Mouse (Mus musculus): Measurements from ENCODE around the gene Ankrd55. TPM values are rescaled to one million over a fixed set of nuclear protein-coding genes. Genes with fewer than 3 reads are reported as not detected.

Ankrd55 gene
- total and polyA plus RNA-seq, 3 experiments, result 1.1 to 2.2 (median 1.1) TPM

DNA sequence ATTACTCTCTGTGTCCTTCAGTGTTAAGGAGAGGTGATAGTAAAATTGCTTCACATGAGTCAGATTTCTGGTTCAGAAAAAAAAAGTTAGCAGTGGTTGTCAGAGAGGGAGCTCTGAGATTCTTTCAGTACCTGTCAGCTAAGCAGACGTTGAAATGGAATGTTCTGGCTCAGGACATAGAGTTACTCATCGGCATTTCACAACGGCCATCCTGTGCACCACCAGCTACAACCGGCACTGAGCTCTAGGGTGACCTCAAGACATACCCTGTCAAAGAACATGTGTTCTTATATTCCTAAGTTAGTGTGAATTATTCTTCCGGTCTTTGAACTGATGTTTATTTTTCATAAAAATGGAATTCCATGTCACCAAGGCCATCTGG is 55.4 kb downstream of the Ankrd55 start:
- DNase-seq (ENCODE audit: extremely low read depth), result no peak
- Histone ChIP-seq H3K4me2 (ENCODE audit: insufficient read depth, low read depth, poor library complexity, severe bottlenecking) (no peak overlapping the region), H3K9me3 (replicated peaks; ENCODE audit: low read length) (no peaks in the 10 kb centered on the region), H3K79me2 (replicated peaks; ENCODE audit: control insufficient read depth, extremely low read depth, insufficient read depth, poor library complexity, severe bottlenecking) (no peaks in the 10 kb centered on the region), H3K27ac (ENCODE audit: insufficient read depth, low read depth) (no peak overlapping the region; the same call in 1 of the 2 replicates), H3K27me3 (replicated peaks) (no peaks in the 10 kb centered on the region), H3K9ac (ENCODE audit: insufficient read depth, low read depth) (no peak overlapping the region), H3K36me3 (replicated peaks in 1 of 2; ENCODE audit: control insufficient read depth in 1 of 2, insufficient read depth in 1 of 2, low read length in 1 of 2) (no peaks in the 10 kb centered on the region), H3K4me3 (replicated peaks in 1 of 3; ENCODE audit: low read depth in 2 of 3, low read length in 2 of 3, poor library complexity in 1 of 3) (no peak overlapping the region), H3K4me1 (ENCODE audit: control insufficient read depth in 1 of 2, insufficient read depth in 2 of 2) (peaks cover 34 to 62% of the 10 kb centered on the region in 2 experiments)
- dilution Hi-C loops (cut with MboI; ENCODE audit: extremely low pct_ligation_motif_present, extremely low pct_unique_long_range_greater_than_20kb, low sequenced_read_pairs) (no loop called here), in situ Hi-C loops (cut with MboI; ENCODE audit: low pct_ligation_motif_present, low pct_unique_long_range_greater_than_20kb, low sequenced_read_pairs) (no loop called here)
- TF ChIP-seq MEF2A (IDR thresholded peaks at IDR 0.05; ENCODE audit: borderline replicate concordance, low read depth, low read length) (0 out of 2 replicates have a peak, but pooled peaks have one; percentile 0), ZKSCAN1 (IDR thresholded peaks at IDR 0.05; ENCODE audit: borderline replicate concordance, low read depth, low read length) (no peak), MAFK (IDR thresholded peaks at IDR 0.05; ENCODE audit: insufficient replicate concordance, low read length) (no peak), USF2 (conservative IDR thresholded peaks at IDR 0.05; ENCODE audit: low read depth, low read length) (no peak), ZMIZ1 (IDR thresholded peaks at IDR 0.05; ENCODE audit: low read depth, low read length) (no peak), CTCF (conservative IDR thresholded peaks at IDR 0.05 in 1 of 2, IDR thresholded peaks at IDR 0.05 in 1 of 2; ENCODE audit: low read depth in 2 of 2, low read length in 2 of 2) (no peak)

DNA sequence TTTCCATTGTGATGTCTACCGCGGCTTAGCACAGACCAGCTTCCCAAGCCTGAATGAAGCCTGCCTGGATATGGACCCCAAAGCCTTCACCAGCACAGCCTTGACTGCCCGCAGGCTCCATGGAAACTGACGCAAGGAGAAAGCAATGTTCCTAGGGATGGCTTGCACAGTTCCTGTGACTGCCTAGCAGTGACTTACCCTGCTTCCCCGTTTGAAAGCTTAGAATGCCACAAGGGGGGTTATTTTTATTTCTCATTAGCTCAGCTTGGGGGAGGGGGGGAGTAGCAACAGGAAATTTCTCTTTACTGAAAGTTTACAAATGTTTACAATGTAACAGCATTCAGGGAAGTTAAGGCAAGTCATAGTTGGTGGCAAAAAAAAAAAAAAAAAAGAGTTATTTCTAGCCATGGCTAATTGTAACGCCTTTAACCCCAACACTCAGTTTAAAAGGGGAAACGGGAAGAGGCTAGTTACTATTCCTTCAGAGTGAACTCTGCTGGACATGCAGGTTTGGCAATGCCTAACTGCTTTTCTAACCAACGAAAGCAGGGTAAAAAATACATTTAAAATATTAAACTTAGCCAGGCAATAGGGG is 56.1 kb downstream of the Ankrd55 start:
- H3K4me2 ChIP-seq (ENCODE audit: insufficient read depth, low read depth, poor library complexity, severe bottlenecking), result 0 out of 2 replicates have a peak overlapping the region, but pooled peaks have one; percentile 14
- H3K4me3 ChIP-seq (replicated peaks in 1 of 3; ENCODE audit: low read depth in 2 of 3, low read length in 2 of 3, poor library complexity in 1 of 3), result no peak overlapping the region
- DNase-seq (ENCODE audit: extremely low read depth), result no peak
- dilution Hi-C loops (cut with MboI; ENCODE audit: extremely low pct_ligation_motif_present, extremely low pct_unique_long_range_greater_than_20kb, low sequenced_read_pairs) (no loop called here), in situ Hi-C loops (cut with MboI; ENCODE audit: low pct_ligation_motif_present, low pct_unique_long_range_greater_than_20kb, low sequenced_read_pairs) (no loop called here)
- peak overlapping the region; percentile 43 for H3K27ac ChIP-seq (ENCODE audit: insufficient read depth, low read depth)
- no peaks in the 10 kb centered on the region for H3K79me2 ChIP-seq (replicated peaks; ENCODE audit: control insufficient read depth, extremely low read depth, insufficient read depth, poor library complexity, severe bottlenecking)
- no peaks in the 10 kb centered on the region for H3K9me3 ChIP-seq (replicated peaks; ENCODE audit: low read length)
- peaks cover 39 to 70% of the 10 kb centered on the region in 2 experiments for H3K4me1 ChIP-seq (ENCODE audit: control insufficient read depth in 1 of 2, insufficient read depth in 2 of 2)
- no peaks in the 10 kb centered on the region for H3K36me3 ChIP-seq (replicated peaks in 1 of 2; ENCODE audit: control insufficient read depth in 1 of 2, insufficient read depth in 1 of 2, low read length in 1 of 2)
- no peak overlapping the region for H3K9ac ChIP-seq (ENCODE audit: insufficient read depth, low read depth)
- TF ChIP-seq MEF2A (IDR thresholded peaks at IDR 0.05; ENCODE audit: borderline replicate concordance, low read depth, low read length), result peak; percentile 58; the same call in 1 of the 2 replicates
- no peak for TF ChIP-seq ZKSCAN1 (IDR thresholded peaks at IDR 0.05; ENCODE audit: borderline replicate concordance, low read depth, low read length)
- TF ChIP-seq ZNF384 (IDR thresholded peaks at IDR 0.05; ENCODE audit: low read depth, low read length), result peak; percentile 88
- 0 out of 2 replicates have a peak, but pooled peaks have one; percentile 42 for TF ChIP-seq EP300 (IDR thresholded peaks at IDR 0.05; ENCODE audit: low read length)
- no peaks in the 10 kb centered on the region for H3K27me3 ChIP-seq (replicated peaks)

DNA sequence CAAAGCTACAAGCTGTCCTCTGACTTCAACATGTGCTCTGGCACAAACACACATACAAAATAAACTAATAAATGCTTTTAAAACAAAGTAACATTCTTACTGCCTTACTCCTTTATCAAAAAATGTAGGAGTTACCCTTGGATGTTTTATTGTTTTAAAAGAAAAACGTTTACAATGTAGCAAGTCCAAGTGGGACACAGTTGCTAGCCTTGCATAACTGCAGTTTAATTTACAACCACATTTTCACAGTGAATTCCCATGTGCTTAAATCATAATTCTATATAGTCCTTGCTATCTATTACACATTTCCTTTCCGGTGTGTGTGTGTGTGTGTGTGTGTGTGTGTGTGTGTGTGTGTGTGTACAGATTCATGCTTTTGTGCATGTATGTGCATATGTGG is 57.3 kb downstream of the Ankrd55 start:
- Histone ChIP-seq H3K4me2 (ENCODE audit: insufficient read depth, low read depth, poor library complexity, severe bottlenecking) (no peak overlapping the region), H3K9me3 (replicated peaks; ENCODE audit: low read length) (peaks cover 9% of the 10 kb centered on the region), H3K4me3 (replicated peaks in 1 of 3; ENCODE audit: low read depth in 2 of 3, low read length in 2 of 3, poor library complexity in 1 of 3) (no peak overlapping the region), H3K9ac (ENCODE audit: insufficient read depth, low read depth) (no peak overlapping the region), H3K36me3 (replicated peaks in 1 of 2; ENCODE audit: control insufficient read depth in 1 of 2, insufficient read depth in 1 of 2, low read length in 1 of 2) (no peaks in the 10 kb centered on the region), H3K27me3 (replicated peaks) (no peaks in the 10 kb centered on the region), H3K4me1 (ENCODE audit: control insufficient read depth in 1 of 2, insufficient read depth in 2 of 2) (peaks cover 39 to 82% of the 10 kb centered on the region in 2 experiments), H3K27ac (ENCODE audit: insufficient read depth, low read depth) (no peak overlapping the region), H3K79me2 (replicated peaks; ENCODE audit: control insufficient read depth, extremely low read depth, insufficient read depth, poor library complexity, severe bottlenecking) (no peaks in the 10 kb centered on the region)
- no peak for TF ChIP-seq PAX5 (IDR thresholded peaks at IDR 0.05; ENCODE audit: low read length)
- in situ Hi-C loops (cut with MboI; ENCODE audit: low pct_ligation_motif_present, low pct_unique_long_range_greater_than_20kb, low sequenced_read_pairs), result no loop called here
- dilution Hi-C loops (cut with MboI; ENCODE audit: extremely low pct_ligation_motif_present, extremely low pct_unique_long_range_greater_than_20kb, low sequenced_read_pairs), result no loop called here
- no peak for DNase-seq (ENCODE audit: extremely low read depth)
